Mouse (Mus musculus) limb, embryonic 13.5 days (tissue): Measurements from ENCODE around the gene Evi5. TPM values are rescaled to one million over a fixed set of nuclear protein-coding genes. Genes with fewer than 3 reads are reported as not detected.

Source experiments
- ATAC-seq: fragments of 200-750 bp; cut with Nextera tagmentation; 2 replicates; pipeline ENCODE4 v1.8.0; 2017; ENCODE audit warnings: low read depth, moderate number of reproducible peaks, moderate TSS enrichment; ENCODE audit not compliant: low FRiP score
- H3K27ac ChIP-seq: fragments of 300-500 bp; sonication (generic); 2 replicates; pipeline ENCODE4 v1.5.1; 2015; ENCODE audit warnings: inconsistent platforms, mild to moderate bottlenecking, moderate library complexity
- H3K27me3 ChIP-seq: fragments of 300-500 bp; sonication (generic); 2 replicates; pipeline ENCODE4 v1.6.1; 2015; ENCODE audit warnings: mild to moderate bottlenecking, inconsistent platforms
- H3K36me3 ChIP-seq: fragments of 300-500 bp; sonication (generic); 2 replicates; pipeline ENCODE4 v1.6.1; 2015; ENCODE audit warnings: inconsistent platforms, mild to moderate bottlenecking, moderate library complexity
- H3K4me1 ChIP-seq: fragments of 300-500 bp; sonication (generic); 2 replicates; pipeline ENCODE4 v1.6.1; 2015; ENCODE audit warnings: inconsistent platforms
- H3K4me2 ChIP-seq: fragments of 300-500 bp; sonication (generic); replicated peaks from 2 replicates; pipeline ENCODE4 v1.6.1; 2015; ENCODE audit warnings: inconsistent platforms, mild to moderate bottlenecking, moderate library complexity
- H3K4me3 ChIP-seq: fragments of 300-500 bp; sonication (generic); 2 replicates; pipeline ENCODE4 v1.5.1; 2015; ENCODE audit warnings: moderate library complexity, mild to moderate bottlenecking, inconsistent platforms
- H3K9ac ChIP-seq: fragments of 300-500 bp; sonication (generic); 2 replicates; pipeline ENCODE4 v1.6.1; 2015; ENCODE audit warnings: mild to moderate bottlenecking, inconsistent platforms
- H3K9me3 ChIP-seq: fragments of 300-500 bp; sonication (generic); 2 replicates; pipeline ENCODE4 v1.6.1; 2016; ENCODE audit warnings: inconsistent platforms
- WGBS: fragments of 180-500 bp; shearing (Covaris S2); methylation state at CpG from one replicate; pipeline ENCODE4 v1.1.7; 2015; 5-methylcytosine and 5-hydroxymethylcytosine counted together
- polyA plus RNA-seq: library from polyadenylated mRNA; unstranded; fragments of >200 nt; fragmentation: Nextera tagmentation; extraction: Ambion mirVana; gene quantifications from 2 replicates; pipeline ENCODE4 v1.2.1, GENCODE M21; 2015

The Evi5 gene
- polyA plus RNA-seq, 1 experiment from 2014 or later = 88.5 TPM

- Histone ChIP-seq H3K4me3 (no peak overlapping the region), H3K4me2 (no peak overlapping the region), H3K4me1 (no peaks in the 10 kb centered on the region), H3K36me3 (peaks cover 26% of the 10 kb centered on the region), H3K9ac (no peak overlapping the region), H3K9me3 (peaks cover 8% of the 10 kb centered on the region; the same call in 1 of the 2 replicates), H3K27ac (no peak overlapping the region), H3K27me3 (no peaks in the 10 kb centered on the region)
- no peak for ATAC-seq
Observed at GRCm38 (mm10) chr5:107763674-107764073, 111.2 kb downstream of the Evi5 start.

GRCm38 (mm10) chr5:107759121-107759520 is 115.8 kb downstream of the Evi5 start:
- H3K9me3 ChIP-seq = no peaks in the 10 kb centered on the region
- 67% methylated on average over 5 of the region's 5 CpGs for WGBS
- no peak for ATAC-seq
- no peaks in the 10 kb centered on the region for H3K4me1 ChIP-seq
- no peak overlapping the region for H3K27ac ChIP-seq
- H3K4me3 ChIP-seq = no peak overlapping the region
- H3K9ac ChIP-seq = no peak overlapping the region
- H3K36me3 ChIP-seq = peaks cover 17% of the 10 kb centered on the region
- no peaks in the 10 kb centered on the region for H3K27me3 ChIP-seq
- H3K4me2 ChIP-seq = no peak overlapping the region

- Histone ChIP-seq H3K36me3 (peaks cover 21% of the 10 kb centered on the region), H3K4me1 (no peaks in the 10 kb centered on the region), H3K4me2 (no peak overlapping the region), H3K4me3 (no peak overlapping the region), H3K9me3 (no peaks in the 10 kb centered on the region), H3K9ac (no peak overlapping the region), H3K27me3 (no peaks in the 10 kb centered on the region), H3K27ac (no peak overlapping the region)
- ATAC-seq = no peak
- WGBS = 68% methylated on average over 2 of the region's 2 CpGs
Observed at GRCm38 (mm10) chr5:107756072-107756471, 118.8 kb downstream of the Evi5 start.

GRCm38 (mm10) chr5:107754740-107755139 is 120.2 kb downstream of the Evi5 start:
- no peak overlapping the region for H3K27ac ChIP-seq
- ATAC-seq = no peak
- WGBS = 88% methylated on average over 1 of the region's 1 CpGs

GRCm38 (mm10) chr5:107753656-107754055 is 121.3 kb downstream of the Evi5 start:
- no peak overlapping the region for H3K4me2 ChIP-seq
- H3K9ac ChIP-seq = no peak overlapping the region
- WGBS = 94% methylated on average over 7 of the region's 7 CpGs
- ATAC-seq = no peak
- H3K4me3 ChIP-seq = no peak overlapping the region
- no peaks in the 10 kb centered on the region for H3K9me3 ChIP-seq
- peaks cover 10% of the 10 kb centered on the region; the same call in 1 of the 2 replicates for H3K36me3 ChIP-seq
- H3K27ac ChIP-seq = no peak overlapping the region
- H3K4me1 ChIP-seq = no peaks in the 10 kb centered on the region
- no peaks in the 10 kb centered on the region for H3K27me3 ChIP-seq

More at GRCm38 (mm10) chr5:107754740-107755139, 120.2 kb downstream of the Evi5 start:
- H3K4me2 ChIP-seq = no peak overlapping the region
- H3K36me3 ChIP-seq = peaks cover 18% of the 10 kb centered on the region
- no peaks in the 10 kb centered on the region for H3K9me3 ChIP-seq
- H3K9ac ChIP-seq = no peak overlapping the region
- no peak overlapping the region for H3K4me3 ChIP-seq
- H3K27me3 ChIP-seq = no peaks in the 10 kb centered on the region
- H3K4me1 ChIP-seq = no peaks in the 10 kb centered on the region

GRCm38 (mm10) chr5:107749229-107749916 is 125.5 kb downstream of the Evi5 start:
- Histone ChIP-seq H3K36me3 (peaks cover 5% of the 10 kb centered on the region; the same call in 1 of the 2 replicates), H3K4me1 (no peaks in the 10 kb centered on the region), H3K9me3 (no peaks in the 10 kb centered on the region), H3K27ac (no peak overlapping the region), H3K9ac (no peak overlapping the region), H3K4me3 (no peak overlapping the region), H3K4me2 (no peak overlapping the region), H3K27me3 (no peaks in the 10 kb centered on the region)
- 71% methylated on average over 9 of the region's 9 CpGs for WGBS
- no peak for ATAC-seq

- no peak overlapping the region for H3K9ac ChIP-seq
- no peak for ATAC-seq
- H3K27ac ChIP-seq = no peak overlapping the region
- H3K36me3 ChIP-seq = peaks cover 13% of the 10 kb centered on the region
- no peak overlapping the region for H3K4me2 ChIP-seq
- H3K4me3 ChIP-seq = no peak overlapping the region
- WGBS = 92% methylated on average over 5 of the region's 5 CpGs
- no peaks in the 10 kb centered on the region for H3K27me3 ChIP-seq
- no peaks in the 10 kb centered on the region for H3K4me1 ChIP-seq
- no peaks in the 10 kb centered on the region for H3K9me3 ChIP-seq
Observed at GRCm38 (mm10) chr5:107739023-107739422, 135.9 kb downstream of the Evi5 start.

- no peak overlapping the region for H3K9ac ChIP-seq
- ATAC-seq = no peak
Observed at GRCm38 (mm10) chr5:107738296-107738695, 136.6 kb downstream of the Evi5 start.

GRCm38 (mm10) chr5:107736171-107736570 is 138.7 kb downstream of the Evi5 start:
- Histone ChIP-seq H3K4me1 (no peaks in the 10 kb centered on the region), H3K9me3 (no peaks in the 10 kb centered on the region), H3K27me3 (peaks cover 22% of the 10 kb centered on the region), H3K4me2 (no peak overlapping the region), H3K4me3 (no peak overlapping the region), H3K36me3 (peaks cover 6% of the 10 kb centered on the region; the same call in 1 of the 2 replicates), H3K9ac (no peak overlapping the region), H3K27ac (no peak overlapping the region)
- ATAC-seq = no peak
- 84% methylated on average over 5 of the region's 5 CpGs for WGBS

More at GRCm38 (mm10) chr5:107738296-107738695, 136.6 kb downstream of the Evi5 start:
- H3K4me2 ChIP-seq = no peak overlapping the region
- peaks cover 3% of the 10 kb centered on the region; the same call in 1 of the 2 replicates for H3K27me3 ChIP-seq
- H3K27ac ChIP-seq = no peak overlapping the region
- H3K36me3 ChIP-seq = peaks cover 13% of the 10 kb centered on the region
- no peaks in the 10 kb centered on the region for H3K4me1 ChIP-seq
- no peak overlapping the region for H3K4me3 ChIP-seq
- 67% methylated on average over 3 of the region's 3 CpGs for WGBS
- no peaks in the 10 kb centered on the region for H3K9me3 ChIP-seq

GRCm38 (mm10) chr5:107731844-107732243 is 143.1 kb downstream of the Evi5 start:
- no peak overlapping the region for H3K9ac ChIP-seq
- 34% methylated on average over 2 of the region's 2 CpGs for WGBS

GRCm38 (mm10) chr5:107731408-107731807 is 143.5 kb downstream of the Evi5 start:
- no peak for ATAC-seq
- Histone ChIP-seq H3K27ac (no peak overlapping the region), H3K9me3 (no peaks in the 10 kb centered on the region), H3K9ac (no peak overlapping the region), H3K4me2 (no peak overlapping the region), H3K27me3 (peaks cover 66% of the 10 kb centered on the region), H3K36me3 (no peaks in the 10 kb centered on the region), H3K4me1 (peaks cover 5% of the 10 kb centered on the region), H3K4me3 (no peak overlapping the region)
- 48% methylated on average over 3 of the region's 3 CpGs for WGBS

More at GRCm38 (mm10) chr5:107731844-107732243, 143.1 kb downstream of the Evi5 start:
- H3K4me3 ChIP-seq = no peak overlapping the region
- no peaks in the 10 kb centered on the region for H3K9me3 ChIP-seq
- peaks cover under 1% of the 10 kb centered on the region; the same call in 1 of the 2 replicates for H3K4me1 ChIP-seq
- H3K4me2 ChIP-seq = no peak overlapping the region
- H3K27ac ChIP-seq = no peak overlapping the region
- H3K36me3 ChIP-seq = no peaks in the 10 kb centered on the region
- peaks cover 62% of the 10 kb centered on the region for H3K27me3 ChIP-seq
- ATAC-seq = no peak

GRCm38 (mm10) chr5:107727007-107727402 is 147.9 kb downstream of the Evi5 start:
- Histone ChIP-seq H3K4me2 (peak overlapping the region; percentile 59), H3K27ac (no peak overlapping the region), H3K9ac (no peak overlapping the region), H3K4me1 (peaks cover 40% of the 10 kb centered on the region), H3K9me3 (no peaks in the 10 kb centered on the region), H3K27me3 (peaks cover 95% of the 10 kb centered on the region), H3K4me3 (peak overlapping the region; percentile 33), H3K36me3 (no peaks in the 10 kb centered on the region)
- 21% methylated on average over 12 of the region's 12 CpGs for whole genome bisulfite sequencing
- ATAC-seq = no peak
